Mouse (Mus musculus): Measurements from ENCODE around the gene E2f2.

E2f2 gene

DNA sequence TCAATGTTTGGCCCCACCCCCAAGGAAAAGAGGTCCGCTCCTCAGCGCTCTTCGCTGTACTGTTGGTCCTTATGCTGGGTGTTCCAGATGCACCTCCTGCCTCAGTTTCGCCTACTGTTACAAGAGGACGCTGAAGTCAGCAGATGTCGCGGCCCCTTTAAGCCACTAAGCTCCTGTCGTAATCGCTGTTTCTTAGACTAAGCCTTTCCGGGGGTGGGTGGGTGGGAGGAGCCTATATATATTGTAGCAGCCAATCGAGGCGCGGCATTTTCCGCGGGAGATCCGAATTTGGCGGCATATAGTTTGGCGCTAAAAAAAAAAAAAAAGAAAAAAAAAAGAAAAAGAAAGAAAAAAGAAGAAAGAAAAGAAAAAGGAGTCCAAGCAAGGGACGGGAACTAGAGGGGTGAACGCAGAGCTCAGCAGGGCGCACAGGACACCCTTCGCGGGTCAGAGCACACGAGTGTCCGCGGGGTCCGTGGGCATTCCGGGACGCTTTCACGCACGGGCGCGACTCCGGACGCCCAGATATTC lies at the start of gene E2f2:
E2f2 (plus strand) TSS at position 384 of the 531 bp plus-strand sequence.
- DNase-seq (ENCODE audit: inconsistent ontology term), result peak; percentile 58

- DNase-seq (ENCODE audit: inconsistent ontology term), result peak; percentile 66
Measured at GRCm38 (mm10) chr4:136123111-136123791, 48.9 kb upstream of the E2f2 start.

DNA sequence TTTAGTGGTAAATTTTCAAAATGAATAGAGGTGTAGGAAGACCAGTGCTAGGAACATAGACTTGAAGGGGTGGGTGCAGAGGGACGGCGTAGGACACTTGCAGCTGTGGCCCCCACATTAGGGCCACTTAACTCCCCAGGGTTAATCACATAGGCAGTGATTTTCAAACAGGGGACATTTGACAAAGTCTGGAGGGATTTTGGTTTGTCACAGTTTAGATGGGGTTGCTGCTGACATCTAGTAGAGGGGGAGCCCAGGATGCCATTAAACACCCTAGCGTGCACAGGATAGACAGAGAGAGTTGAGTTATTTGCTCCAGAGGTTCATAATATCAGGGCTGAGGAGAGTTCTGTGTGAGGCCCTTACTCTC lies 48.4 kb upstream of the E2f2 start:
- no peak for DNase-seq (ENCODE audit: inconsistent ontology term)

GRCm38 (mm10) chr4:136124581-136124980 lies 47.6 kb upstream of the E2f2 start:
- DNase-seq (ENCODE audit: inconsistent ontology term), result no peak

- no peak for DNase-seq (ENCODE audit: inconsistent ontology term)
Measured at GRCm38 (mm10) chr4:136125458-136125857, 46.7 kb upstream of the E2f2 start.

GRCm38 (mm10) chr4:136126019-136126418 lies 46.2 kb upstream of the E2f2 start:
- no peak for DNase-seq (ENCODE audit: inconsistent ontology term)

GRCm38 (mm10) chr4:136127670-136128069 lies 44.5 kb upstream of the E2f2 start:
- no peak for DNase-seq (ENCODE audit: inconsistent ontology term)

- no peak for DNase-seq (ENCODE audit: inconsistent ontology term)
Measured at GRCm38 (mm10) chr4:136129842-136130241, 42.4 kb upstream of the E2f2 start.

DNA sequence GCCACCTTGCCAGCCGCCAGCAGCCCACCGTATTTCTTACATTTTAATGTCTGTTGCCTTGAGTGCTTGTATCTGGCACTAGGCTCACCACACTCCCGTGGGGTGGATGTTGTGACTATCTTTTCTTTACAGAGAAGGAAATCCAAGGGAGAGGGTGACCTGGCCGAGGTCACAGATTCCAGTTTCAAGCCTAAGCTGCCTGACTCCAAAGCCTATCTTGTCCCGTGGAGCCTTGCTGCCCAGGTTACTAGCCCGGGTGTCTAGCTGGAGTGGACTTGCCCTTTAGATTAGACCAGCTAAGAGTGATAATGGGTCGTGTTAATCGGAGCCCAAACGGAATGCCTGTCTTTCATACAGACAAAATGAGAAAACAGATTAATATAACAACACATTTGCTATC lies 38.4 kb upstream of the E2f2 start:
- no peak for DNase-seq (ENCODE audit: inconsistent ontology term)

DNA sequence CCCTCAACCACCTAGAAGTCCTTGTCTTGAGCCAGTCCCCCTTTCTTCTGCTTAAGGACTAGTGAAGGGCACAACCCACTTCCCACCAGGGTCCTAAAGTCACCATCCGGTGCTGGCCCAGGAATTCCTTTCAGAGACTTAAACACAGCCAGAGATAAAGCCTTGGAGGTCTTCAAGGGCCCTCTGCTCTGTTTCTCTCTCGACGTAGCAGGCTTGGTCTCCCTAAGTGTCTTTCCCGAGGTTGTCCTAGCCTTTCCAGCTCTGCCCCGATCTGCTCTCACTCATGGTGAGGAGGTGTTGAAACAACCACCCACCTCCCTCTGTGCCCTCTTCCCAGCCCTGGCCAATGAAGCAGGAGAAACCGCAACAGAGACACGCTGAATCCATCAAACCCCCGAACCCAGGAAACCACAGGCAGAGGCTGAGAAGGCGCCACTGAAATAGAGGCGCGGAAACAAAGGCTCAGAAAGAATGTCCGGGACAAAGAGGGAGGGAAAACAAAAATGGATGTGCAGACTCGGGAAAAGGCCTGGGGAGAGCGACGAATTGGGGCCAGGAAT lies 37.7 kb upstream of the E2f2 start:
- peak; percentile 91 for DNase-seq (ENCODE audit: inconsistent ontology term)

DNA sequence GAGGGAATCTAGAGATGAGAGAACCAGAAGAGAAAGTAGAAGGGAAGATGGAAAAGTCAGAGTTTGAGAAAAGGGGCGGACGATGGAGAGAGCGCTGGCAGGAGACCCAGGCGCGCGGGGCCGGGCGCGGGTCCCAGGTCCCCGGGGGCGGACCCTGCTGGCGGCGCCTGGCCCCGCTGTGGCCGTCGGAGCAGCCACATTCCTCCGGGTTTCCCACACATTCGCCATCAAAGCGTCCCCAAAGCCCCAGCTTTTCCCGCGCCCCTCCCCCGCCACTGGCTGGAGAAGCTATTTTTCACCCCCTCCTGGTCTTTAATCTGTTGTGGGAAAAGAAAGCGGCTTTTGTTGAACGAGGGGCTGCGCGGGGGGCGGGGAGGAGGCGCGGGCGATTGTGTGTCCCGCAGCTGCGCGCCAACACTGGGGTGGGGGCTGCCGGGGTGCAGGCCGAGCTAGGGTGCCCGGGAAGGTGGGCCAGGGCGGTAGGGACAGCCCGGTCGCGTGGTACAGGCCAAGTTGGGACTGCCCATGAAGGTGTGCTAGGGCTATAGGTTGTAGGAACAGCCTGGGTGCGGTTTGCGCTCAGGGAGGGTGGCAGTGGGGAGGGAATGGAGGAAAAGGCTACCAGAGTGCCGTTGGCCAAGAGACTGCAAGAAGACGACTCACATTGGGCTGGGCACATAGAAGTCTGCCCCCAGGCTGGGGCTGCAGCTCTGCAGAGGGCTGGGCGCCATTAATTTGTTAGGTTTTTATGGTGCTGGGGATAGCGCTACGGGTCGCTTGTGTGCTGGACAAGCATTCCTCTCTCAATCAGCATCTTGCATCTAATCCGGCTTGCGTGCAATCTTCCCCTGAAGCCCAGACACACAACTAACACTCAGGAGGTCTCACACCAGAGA lies 37.0 kb upstream of the E2f2 start:
- DNase-seq (ENCODE audit: inconsistent ontology term), result peak; percentile 95

DNA sequence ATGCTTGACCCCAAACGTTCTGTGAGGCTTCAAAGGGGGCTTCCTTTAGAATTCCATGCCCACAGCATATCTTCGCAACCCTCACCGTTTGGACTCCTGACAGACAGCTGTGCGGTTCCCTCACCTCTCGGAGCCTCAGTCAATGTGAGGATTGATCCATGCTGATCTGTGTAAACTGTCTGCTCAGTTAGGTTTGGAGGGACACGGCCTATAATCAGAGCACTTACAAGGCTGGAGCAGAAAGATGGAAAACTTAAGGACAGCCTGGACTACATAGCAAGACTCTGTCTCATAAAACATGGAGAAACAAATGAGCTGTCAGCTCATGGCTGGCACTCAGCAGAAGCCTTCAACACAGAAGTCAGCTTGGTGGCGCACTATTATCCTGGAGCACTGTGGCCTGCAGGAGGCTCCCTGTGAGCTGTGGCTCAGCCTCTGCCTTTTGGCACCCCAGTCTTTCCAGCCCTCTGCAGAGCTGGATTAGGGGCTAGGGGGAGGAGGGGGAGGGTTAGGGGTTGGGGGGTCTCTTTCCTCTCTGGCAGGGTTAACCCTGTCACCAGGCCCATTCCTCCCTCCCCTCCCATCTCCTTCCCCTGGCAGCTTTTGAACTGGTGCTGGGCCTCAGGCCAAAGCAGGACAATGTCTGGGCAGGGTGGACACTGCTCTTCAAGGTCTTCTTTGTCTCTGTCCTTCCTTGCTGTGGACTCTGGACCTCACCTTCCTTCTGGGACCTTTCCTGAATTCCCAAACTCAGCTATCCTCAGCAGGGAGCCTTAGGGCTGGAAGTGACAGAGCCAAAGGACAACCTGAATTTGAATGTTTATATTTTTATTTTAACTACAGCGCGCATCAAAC lies 36.1 kb upstream of the E2f2 start:
- DNase-seq (ENCODE audit: inconsistent ontology term), result no peak

DNA sequence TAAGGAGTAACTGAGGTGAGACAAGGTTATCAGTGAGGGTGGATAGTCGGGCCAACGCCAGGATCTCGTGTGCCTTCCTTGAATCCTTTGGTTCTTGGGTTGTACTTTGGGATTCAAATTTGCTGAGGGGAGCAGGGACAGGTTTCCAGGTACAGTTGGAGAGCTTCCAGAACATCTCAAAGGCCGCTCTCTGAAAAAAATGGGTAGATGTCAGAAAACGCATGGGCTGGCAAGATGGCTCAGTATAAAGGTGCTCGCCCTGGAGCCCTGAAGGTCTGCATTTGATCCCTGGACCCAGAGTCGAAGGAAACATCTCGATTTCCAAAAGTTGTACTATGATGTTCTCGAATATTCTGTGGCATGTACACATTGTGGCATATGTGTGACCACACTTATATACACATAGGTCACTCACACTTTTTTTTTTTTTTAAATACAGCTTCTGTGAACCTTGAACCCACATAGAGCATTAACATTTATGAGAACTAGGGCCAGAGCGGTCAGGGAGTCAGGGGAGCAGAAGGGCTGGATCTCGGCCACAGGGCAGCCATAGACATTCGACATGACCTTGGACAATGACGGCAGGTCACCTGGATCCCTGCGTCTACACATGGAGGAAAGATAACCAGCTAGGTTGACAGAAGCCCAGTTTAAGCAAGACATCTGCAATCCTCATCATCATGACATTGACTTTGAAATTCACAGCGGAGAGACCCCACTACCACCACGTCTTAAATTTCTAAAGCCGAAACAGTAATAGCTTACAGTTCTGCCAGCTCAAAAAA lies 32.7 kb upstream of the E2f2 start:
- DNase-seq (ENCODE audit: inconsistent ontology term), result no peak

- DNase-seq (ENCODE audit: inconsistent ontology term), result peak; percentile 99
Measured at GRCm38 (mm10) chr4:136140327-136141250, 31.6 kb upstream of the E2f2 start.

DNA sequence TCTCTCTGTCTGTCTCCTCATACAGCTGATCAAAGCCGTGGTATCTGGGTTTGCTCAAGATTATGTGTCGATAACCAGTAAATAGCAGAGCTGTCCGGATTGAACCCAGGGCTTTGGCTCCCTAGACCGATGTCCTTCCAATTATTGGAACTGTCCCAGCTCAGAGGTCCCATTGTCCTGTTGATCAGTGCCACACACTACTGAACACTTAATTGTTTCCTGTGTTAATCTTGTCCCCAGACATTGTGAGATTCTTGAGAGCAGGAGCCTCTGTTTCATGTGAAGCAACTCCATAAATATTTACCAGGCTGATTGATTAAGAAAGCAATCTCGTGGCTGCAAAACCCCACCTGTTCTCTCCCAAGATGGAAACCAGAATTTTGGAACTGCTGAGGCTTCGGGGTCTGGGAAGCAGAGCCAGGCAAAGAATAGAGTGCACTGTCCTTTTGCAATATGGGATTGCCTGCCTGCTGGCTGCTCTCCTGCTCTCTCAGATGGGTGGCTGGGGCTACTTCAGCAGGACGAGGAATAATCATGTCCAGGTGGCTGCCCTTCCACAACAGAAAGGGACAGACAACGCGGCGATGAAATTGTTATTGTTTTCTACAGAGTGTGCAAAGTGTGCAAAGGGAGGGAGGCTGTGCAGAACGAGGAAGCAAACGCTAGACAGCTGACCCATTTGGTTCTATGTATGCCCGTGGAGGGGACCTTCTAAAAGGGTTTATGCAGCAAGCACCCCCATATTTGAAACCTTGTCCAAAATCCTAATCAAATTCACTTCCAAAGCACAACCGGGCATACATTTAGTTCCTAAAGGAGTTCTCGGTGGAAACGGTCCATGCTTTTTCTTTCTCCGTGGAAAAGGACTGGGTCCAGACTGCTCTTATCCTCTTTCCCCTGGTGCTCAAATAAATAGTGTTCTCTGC lies 29.7 kb upstream of the E2f2 start:
- DNase-seq (ENCODE audit: inconsistent ontology term), result peak; percentile 56

- DNase-seq (ENCODE audit: inconsistent ontology term), result peak; percentile 99
Measured at GRCm38 (mm10) chr4:136143193-136143976, 28.8 kb upstream of the E2f2 start, which contains the start of gene Id3. Id3 (plus strand) TSS chr4:136143497.

GRCm38 (mm10) chr4:136144126-136144926 lies 27.9 kb upstream of the E2f2 start:
- DNase-seq (ENCODE audit: inconsistent ontology term), result peak; percentile 83
